Mouse (Mus musculus) midbrain, embryonic 14.5 days (tissue): Measurements from ENCODE around the gene P3h3. TPM values are rescaled to one million over a fixed set of nuclear protein-coding genes. Genes with fewer than 3 reads are reported as not detected.
A peak's percentile ranks its signal among the peaks of the same experiment; 100 is the strongest.

Experiments
- ATAC-seq: fragments of 200-750 bp; cut with Nextera tagmentation; 2 replicates; pipeline ENCODE4 v1.8.0; 2017; ENCODE audit warnings: moderate number of reproducible peaks, moderate library complexity; ENCODE audit not compliant: low FRiP score, low TSS enrichment
- DNase-seq: peaks from one replicate; pipeline ENCODE4 v3.0.0-alpha.2; 2015
- H3K27ac ChIP-seq: fragments of 300-500 bp; sonication (generic); replicated peaks from 2 replicates; pipeline ENCODE4 v1.5.1; 2014; ENCODE audit warnings: mild to moderate bottlenecking, low read depth, low read length, moderate library complexity
- H3K27me3 ChIP-seq: fragments of 300-500 bp; sonication (generic); 2 replicates; pipeline ENCODE4 v1.6.1; 2014; ENCODE audit warnings: low read length, control low read depth, mixed read lengths; ENCODE audit not compliant: control insufficient read depth, insufficient read depth
- H3K36me3 ChIP-seq: fragments of 300-500 bp; sonication (generic); 2 replicates; pipeline ENCODE4 v1.6.1; 2014; ENCODE audit warnings: low read length, control low read depth; ENCODE audit not compliant: control insufficient read depth, insufficient read depth
- H3K4me1 ChIP-seq: fragments of 300-500 bp; sonication (generic); 2 replicates; pipeline ENCODE4 v1.6.1; 2014; ENCODE audit warnings: mild to moderate bottlenecking, antibody characterized with exemption, low read length, control low read depth; ENCODE audit not compliant: control insufficient read depth, insufficient read depth
- H3K4me2 ChIP-seq: fragments of 300-500 bp; sonication (generic); 2 replicates; pipeline ENCODE4 v1.6.1; 2014; ENCODE audit warnings: mild to moderate bottlenecking, low read length, moderate library complexity
- H3K4me3 ChIP-seq: fragments of 300-500 bp; sonication (generic); replicated peaks from 2 replicates; pipeline ENCODE4 v1.5.1; 2014; ENCODE audit warnings: low read depth, low read length
- H3K9ac ChIP-seq: fragments of 300-500 bp; sonication (generic); replicated peaks from 2 replicates; pipeline ENCODE4 v1.6.1; 2014; ENCODE audit warnings: mild to moderate bottlenecking, low read length, moderate library complexity
- H3K9me3 ChIP-seq: fragments of 300-500 bp; sonication (generic); 2 replicates; pipeline ENCODE4 v1.6.1; 2016; ENCODE audit warnings: low read length, control low read depth, mixed read lengths; ENCODE audit not compliant: control insufficient read depth
- WGBS: fragments of 180-500 bp; shearing (Covaris S2); extraction: QIAGEN DNeasy Blood & Tissue Kit; methylation state at CpG from one replicate; pipeline ENCODE4 v1.1.7; 2014; 5-methylcytosine and 5-hydroxymethylcytosine counted together
- polyA plus RNA-seq: library from polyadenylated mRNA; unstranded; fragments of >200 nt; fragmentation: Nextera tagmentation; extraction: Ambion mirVana; gene quantifications from 2 replicates; pipeline ENCODE4 v1.2.1, GENCODE M21; 2014

The P3h3 gene
- polyA plus RNA-seq, 1 experiment from 2014 or later = 13.9 TPM

- ATAC-seq = no peak
- Histone ChIP-seq H3K27me3 (no peaks in the 10 kb centered on the region), H3K36me3 (peaks cover 74% of the 10 kb centered on the region), H3K4me3 (no peak overlapping the region), H3K9me3 (no peaks in the 10 kb centered on the region), H3K4me2 (no peak overlapping the region), H3K9ac (no peak overlapping the region), H3K27ac (no peak overlapping the region), H3K4me1 (peaks cover 25% of the 10 kb centered on the region)
- no peak for DNase-seq
- 90% methylated on average over 4 of the region's 4 CpGs for WGBS
These were observed 40.9 kb downstream of the P3h3 start for GRCm38 (mm10) chr6:124816611-124817010.

DNA sequence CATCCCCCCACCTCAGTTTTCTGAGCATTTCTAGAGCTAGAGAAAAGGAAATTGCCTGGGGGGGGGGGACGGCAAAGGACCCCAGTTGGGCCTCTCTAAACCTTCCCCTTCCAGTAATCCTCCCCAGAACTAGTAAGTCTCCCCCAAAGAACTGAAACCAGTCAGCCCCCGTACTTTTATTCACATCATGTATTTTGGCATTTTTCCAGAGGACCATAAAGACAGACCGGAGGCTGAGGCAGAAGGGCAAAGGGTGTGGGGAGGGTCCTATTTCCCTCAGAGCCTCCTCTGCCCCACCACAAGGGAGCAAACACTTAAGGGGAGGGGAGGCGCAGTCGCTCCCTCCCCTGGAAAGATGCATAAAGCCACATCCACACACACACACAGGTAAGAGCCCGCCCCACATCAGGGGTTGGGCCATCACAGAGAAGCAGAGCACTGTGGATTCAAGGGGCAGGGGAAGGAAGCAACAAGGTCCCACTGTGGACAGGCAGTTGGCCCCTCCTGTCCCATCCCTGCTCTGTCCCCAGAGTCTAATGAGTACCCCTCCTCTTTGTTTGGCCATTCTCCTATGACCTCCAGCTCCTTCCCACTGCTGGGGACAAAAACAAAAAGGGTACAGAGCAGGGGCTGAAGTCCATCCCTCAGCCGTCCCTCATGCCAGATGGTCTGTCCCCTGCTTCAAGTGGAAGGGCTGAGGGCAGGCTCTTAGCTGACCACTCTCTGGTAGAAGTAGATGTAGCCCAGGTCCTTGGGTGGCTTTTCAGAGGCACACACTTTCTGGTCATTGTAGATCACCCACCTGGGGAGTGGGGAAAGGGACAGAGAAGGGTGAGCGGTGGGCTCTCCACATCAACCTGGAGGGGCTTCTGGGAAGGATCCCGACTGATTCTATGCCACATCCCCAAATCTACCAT is 42.4 kb downstream of the P3h3 start:
- no peak overlapping the region for H3K4me3 ChIP-seq

DNA sequence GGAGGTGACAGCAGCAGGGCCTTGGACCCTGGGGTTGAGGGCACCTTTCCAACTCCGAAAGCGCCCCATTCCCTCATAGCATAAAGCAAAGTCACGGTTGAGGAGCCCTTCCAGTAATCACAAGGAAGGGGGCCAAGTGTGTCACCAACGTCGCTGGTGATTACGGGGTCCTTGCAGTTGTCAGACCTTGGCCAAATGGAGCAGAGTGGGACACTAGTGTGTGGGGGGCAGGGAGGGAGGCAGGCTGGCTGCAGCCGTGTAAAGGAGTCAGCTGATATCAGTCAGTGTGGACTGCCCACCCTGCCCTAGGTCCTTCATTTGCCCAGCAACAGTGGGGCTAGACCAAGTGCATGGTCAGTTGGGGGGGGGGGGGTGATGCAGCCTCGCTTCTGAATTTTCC is 43.1 kb downstream of the P3h3 start:
- Histone ChIP-seq H3K36me3 (peaks cover 60% of the 10 kb centered on the region), H3K9ac (no peak overlapping the region)

More for the DNA sequence above, 42.4 kb downstream of the P3h3 start:
- ATAC-seq = no peak
- Histone ChIP-seq H3K9me3 (no peaks in the 10 kb centered on the region), H3K4me2 (peak overlapping the region; percentile 92; the same call in 1 of the 2 replicates), H3K9ac (no peak overlapping the region), H3K27me3 (no peaks in the 10 kb centered on the region), H3K27ac (no peak overlapping the region), H3K36me3 (peaks cover 65% of the 10 kb centered on the region), H3K4me1 (peaks cover 25% of the 10 kb centered on the region)
- 70% methylated on average over 9 of the region's 9 CpGs for WGBS
- DNase-seq = no peak

GRCm38 (mm10) chr6:124813933-124814332 is 43.6 kb downstream of the P3h3 start, which contains the start of gene Tpi1:
Gene Tpi1 (minus strand): TSS chr6:124814296.
- no peaks in the 10 kb centered on the region for H3K27me3 ChIP-seq
- peak within 1 kb of the TSS; percentile 85 for H3K27ac ChIP-seq
- WGBS = under 1% methylated on average over 22 of the region's 22 CpGs
- no peaks in the 10 kb centered on the region for H3K9me3 ChIP-seq
- H3K4me1 ChIP-seq = peaks cover 35% of the 10 kb centered on the region
- H3K36me3 ChIP-seq = peaks cover 55% of the 10 kb centered on the region
- DNase-seq (peak; percentile 88), ATAC-seq (peak; percentile 81)
- H3K9ac ChIP-seq = peak within 1 kb of the TSS; percentile 73
- H3K4me3 ChIP-seq = peak within 1 kb of the TSS; percentile 62
- H3K4me2 ChIP-seq = peak within 1 kb of the TSS; percentile 92

More for the DNA sequence above, 43.1 kb downstream of the P3h3 start:
- ATAC-seq = peak; percentile 55; the same call in 1 of the 2 replicates
- Histone ChIP-seq H3K27ac (0 out of 2 replicates have a peak overlapping the region, but pooled peaks have one; percentile 85), H3K4me3 (peak overlapping the region; percentile 62), H3K4me2 (peak overlapping the region; percentile 92), H3K9me3 (no peaks in the 10 kb centered on the region), H3K27me3 (no peaks in the 10 kb centered on the region), H3K4me1 (peaks cover 29% of the 10 kb centered on the region)
- 41% methylated on average over 8 of the region's 8 CpGs for WGBS
- DNase-seq = no peak

GRCm38 (mm10) chr6:124813496-124813895 is 44.1 kb downstream of the P3h3 start:
- peak; percentile 66 for ATAC-seq
- peak overlapping the region; percentile 85 for H3K27ac ChIP-seq
- H3K4me1 ChIP-seq = peaks cover 39% of the 10 kb centered on the region
- H3K4me2 ChIP-seq = peak overlapping the region; percentile 92
- peak overlapping the region; percentile 73 for H3K9ac ChIP-seq
- H3K9me3 ChIP-seq = no peaks in the 10 kb centered on the region
- peaks cover 50% of the 10 kb centered on the region for H3K36me3 ChIP-seq
- H3K4me3 ChIP-seq = peak overlapping the region; percentile 62
- WGBS = 0% methylated on average over 18 of the region's 18 CpGs
- H3K27me3 ChIP-seq = no peaks in the 10 kb centered on the region
- peak; percentile 87 for DNase-seq

GRCm38 (mm10) chr6:124812848-124813247 is 44.7 kb downstream of the P3h3 start:
- peak overlapping the region; percentile 92 for H3K4me2 ChIP-seq
- DNase-seq (peak; percentile 9), ATAC-seq (no peak)
- H3K9ac ChIP-seq = peak overlapping the region; percentile 73
- H3K9me3 ChIP-seq = no peaks in the 10 kb centered on the region
- WGBS = 19% methylated on average over 9 of the region's 9 CpGs
- peak overlapping the region; percentile 85 for H3K27ac ChIP-seq
- H3K4me3 ChIP-seq = peak overlapping the region; percentile 62
- H3K4me1 ChIP-seq = peaks cover 40% of the 10 kb centered on the region
- H3K36me3 ChIP-seq = peaks cover 44% of the 10 kb centered on the region
- H3K27me3 ChIP-seq = no peaks in the 10 kb centered on the region

- 87% methylated on average over 24 of the region's 24 CpGs for WGBS
- DNase-seq = no peak
- H3K9me3 ChIP-seq = no peaks in the 10 kb centered on the region
- peak overlapping the region; percentile 92 for H3K4me2 ChIP-seq
- H3K4me3 ChIP-seq = peak overlapping the region; percentile 62
- no peak overlapping the region for H3K27ac ChIP-seq
- no peak for ATAC-seq
- peaks cover 35% of the 10 kb centered on the region for H3K36me3 ChIP-seq
- peaks cover 40% of the 10 kb centered on the region for H3K4me1 ChIP-seq
- H3K27me3 ChIP-seq = no peaks in the 10 kb centered on the region
- no peak overlapping the region for H3K9ac ChIP-seq
These were observed 45.6 kb downstream of the P3h3 start for GRCm38 (mm10) chr6:124811701-124812560.

DNA sequence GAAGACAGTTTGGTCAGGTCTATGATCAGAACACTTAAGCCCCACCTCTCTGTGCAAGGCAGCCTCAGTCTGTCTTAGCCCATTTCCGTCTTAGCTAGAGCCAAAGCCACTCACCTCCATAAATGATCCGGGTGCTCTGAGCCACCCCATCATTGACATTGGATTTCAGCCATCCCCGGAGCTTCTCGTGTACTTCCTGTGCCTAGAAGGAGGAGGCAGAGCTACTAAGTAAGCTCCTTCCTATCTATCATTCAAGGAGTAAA is 46.2 kb downstream of the P3h3 start:
- peak overlapping the region; percentile 4; the same call in 1 of the 2 replicates for H3K4me2 ChIP-seq
- no peaks in the 10 kb centered on the region for H3K9me3 ChIP-seq
- no peak overlapping the region for H3K9ac ChIP-seq
- no peak overlapping the region for H3K4me3 ChIP-seq
- no peak for ATAC-seq
- no peaks in the 10 kb centered on the region for H3K27me3 ChIP-seq
- 89% methylated on average over 4 of the region's 4 CpGs for WGBS
- no peak overlapping the region for H3K27ac ChIP-seq
- H3K36me3 ChIP-seq = peaks cover 29% of the 10 kb centered on the region
- no peak for DNase-seq
- peaks cover 42% of the 10 kb centered on the region for H3K4me1 ChIP-seq
